Mouse (Mus musculus) lung, adult 2 months (tissue): ENCODE results near the gene Nhlrc4.

ENCODE experiments used
- CTCF ChIP-seq: fragments of 200-500 bp; IDR thresholded peaks from 2 replicates; pipeline ENCODE4 v1.5.1; 2011; ENCODE audit warnings: mild to moderate bottlenecking, low read length, control low read depth; ENCODE audit not compliant: insufficient read depth
- POLR2A ChIP-seq: fragments of 200-500 bp; IDR thresholded peaks from 2 replicates; pipeline ENCODE4 v1.6.1; 2011; ENCODE audit warnings: low read depth, mild to moderate bottlenecking, control low read depth, low read length, borderline replicate concordance; ENCODE audit errors: extremely low read depth

GRCm38 (mm10) chr17:25992274-25992673 is 47.5 kb upstream of the Nhlrc4 start:
- no peak for TF ChIP-seq CTCF
- TF ChIP-seq POLR2A: no peak
